Mouse (Mus musculus): Measurements from ENCODE around the gene Tlx1. TPM values are rescaled to one million over a fixed set of nuclear protein-coding genes. Genes with fewer than 3 reads are reported as not detected.
A peak's percentile ranks its signal among the peaks of the same experiment; 100 is the strongest.

Gene Tlx1
- polyA plus RNA-seq, 1 experiment from 2014 or later = 0.27 TPM

DNA sequence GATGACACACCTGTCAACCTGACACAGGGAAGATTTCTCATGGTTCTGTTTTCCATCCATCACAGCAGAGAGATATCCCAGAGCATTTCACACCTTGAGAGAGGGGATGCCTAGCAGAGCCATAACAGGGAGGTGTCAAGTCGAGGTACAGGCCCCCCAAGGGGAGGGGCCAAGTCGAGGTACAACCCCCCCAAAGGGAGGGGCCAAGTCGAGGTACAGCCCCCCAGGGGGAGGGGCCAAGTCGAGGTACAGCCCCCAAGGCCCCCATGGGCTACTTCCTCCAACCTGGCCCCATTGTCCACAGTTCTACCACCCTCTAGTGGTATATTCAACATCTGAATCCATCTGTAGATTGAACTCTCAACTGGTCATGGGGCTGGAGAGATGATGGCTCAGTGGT lies 44.2 kb downstream of the Tlx1 start:
- Histone ChIP-seq H3K9me3 (ENCODE audit: control insufficient read depth, low read length) (no peaks in the 10 kb centered on the region), H3K36me3 (ENCODE audit: control insufficient read depth, insufficient read depth, low read length) (no peaks in the 10 kb centered on the region), H3K4me2 (no peak overlapping the region), H3K27ac (ENCODE audit: low read depth, low read length) (no peak overlapping the region), H3K4me3 (ENCODE audit: low read depth, low read length) (no peak overlapping the region), H3K9ac (ENCODE audit: low read length) (no peak overlapping the region), H3K27me3 (ENCODE audit: control insufficient read depth, insufficient read depth, low read length) (no peaks in the 10 kb centered on the region), H3K4me1 (ENCODE audit: control insufficient read depth, insufficient read depth, low read length) (no peaks in the 10 kb centered on the region)
- no peak for ATAC-seq (ENCODE audit: low FRiP score)
- WGBS = 47% methylated on average over 4 of the region's 4 CpGs
- DNase-seq (ENCODE audit: low spot score, missing footprints) = no peak

DNA sequence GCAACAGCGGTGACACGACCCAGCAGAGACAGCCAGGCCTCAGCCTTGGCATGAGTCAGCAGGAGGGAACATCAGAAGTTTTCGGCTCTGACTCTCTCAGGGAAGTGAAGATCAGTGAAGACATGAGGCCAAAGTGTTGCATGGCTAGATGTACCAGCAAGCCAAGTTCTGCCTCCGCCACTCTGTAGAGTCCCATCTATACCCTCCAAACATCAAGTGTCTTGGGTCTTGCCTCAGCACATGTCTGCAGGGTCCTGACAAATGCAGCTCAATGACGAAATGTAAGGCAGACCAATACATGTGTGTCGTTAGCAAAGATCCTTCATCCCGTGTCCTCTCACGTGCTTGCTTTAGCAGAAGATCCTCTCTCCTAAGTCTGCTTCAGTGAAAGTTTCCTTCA lies 46.5 kb downstream of the Tlx1 start:
- DNase-seq (ENCODE audit: low spot score, missing footprints) (peak; percentile 70), ATAC-seq (ENCODE audit: low FRiP score) (no peak)
- Histone ChIP-seq H3K36me3 (ENCODE audit: control insufficient read depth, insufficient read depth, low read length) (no peaks in the 10 kb centered on the region), H3K4me3 (ENCODE audit: low read depth, low read length) (no peak overlapping the region), H3K27me3 (ENCODE audit: control insufficient read depth, insufficient read depth, low read length) (no peaks in the 10 kb centered on the region), H3K9ac (ENCODE audit: low read length) (no peak overlapping the region), H3K4me1 (ENCODE audit: control insufficient read depth, insufficient read depth, low read length) (no peaks in the 10 kb centered on the region), H3K9me3 (ENCODE audit: control insufficient read depth, low read length) (no peaks in the 10 kb centered on the region), H3K4me2 (no peak overlapping the region), H3K27ac (ENCODE audit: low read depth, low read length) (no peak overlapping the region)
- 93% methylated on average over 8 of the region's 8 CpGs for WGBS

DNA sequence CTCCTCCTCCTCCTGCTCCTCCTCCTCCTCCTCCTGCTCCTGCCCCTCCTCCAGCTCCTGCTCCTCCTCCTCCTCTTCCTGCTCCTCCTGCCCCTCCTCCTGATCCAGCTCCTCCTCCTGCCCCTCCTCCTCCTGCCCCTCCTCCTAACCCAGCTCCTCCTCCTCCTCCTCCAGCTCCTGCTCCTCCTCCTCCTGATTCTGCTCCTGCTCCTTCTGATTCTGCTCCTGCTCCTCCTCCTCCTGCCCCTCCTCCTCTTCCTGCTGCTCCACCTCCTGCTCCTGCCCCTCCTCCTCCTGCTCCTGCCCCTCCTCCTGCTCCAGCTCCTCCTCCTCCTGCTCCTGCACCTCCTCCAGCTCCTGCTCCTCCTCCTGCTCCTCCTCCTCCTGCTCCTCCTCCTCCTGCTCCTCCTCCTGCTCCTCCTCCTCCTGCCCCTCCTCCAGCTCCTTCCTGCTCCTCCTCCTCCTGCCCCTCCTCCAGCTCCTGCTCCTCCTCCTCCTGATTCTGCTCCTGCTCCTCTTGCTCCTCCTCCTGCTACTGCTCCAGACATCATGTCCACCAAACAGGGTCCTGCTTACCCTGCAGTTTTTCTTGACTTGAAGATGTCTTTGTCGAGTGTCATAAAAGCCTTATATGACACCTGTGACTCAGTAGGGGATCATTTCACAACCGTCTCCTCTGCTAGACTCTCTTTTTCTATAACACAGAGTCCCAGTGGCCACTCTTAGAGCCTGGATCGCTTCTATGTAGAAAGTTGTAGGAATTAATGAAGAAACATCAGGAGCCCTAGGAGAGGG lies 55.0 kb downstream of the Tlx1 start:
- 85% methylated on average over 3 of the region's 3 CpGs for WGBS
- ATAC-seq (ENCODE audit: low FRiP score) (no peak), DNase-seq (ENCODE audit: low spot score, missing footprints) (peak; percentile 84)
- H3K27ac ChIP-seq (ENCODE audit: low read depth, low read length) = no peak overlapping the region
- H3K9me3 ChIP-seq (ENCODE audit: control insufficient read depth, low read length) = no peaks in the 10 kb centered on the region
- H3K9ac ChIP-seq (ENCODE audit: low read length) = no peak overlapping the region
- no peaks in the 10 kb centered on the region for H3K36me3 ChIP-seq (ENCODE audit: control insufficient read depth, insufficient read depth, low read length)
- H3K4me2 ChIP-seq = no peak overlapping the region
- no peaks in the 10 kb centered on the region for H3K4me1 ChIP-seq (ENCODE audit: control insufficient read depth, insufficient read depth, low read length)
- H3K4me3 ChIP-seq (ENCODE audit: low read depth, low read length) = no peak overlapping the region
- 0 out of 2 replicates have a peak, but pooled peaks cover 2% of the 10 kb centered on the region for H3K27me3 ChIP-seq (ENCODE audit: control insufficient read depth, insufficient read depth, low read length)

Other genes starting within 250 kb of the Tlx1 start
- 38.7 and 44.3 TPM in 2 replicates for gene Slf2, start 219.5 kb upstream of the Tlx1 start, polyA plus RNA-seq (2014; fragmentation: Nextera tagmentation; extraction: Ambion mirVana)
- 4.4 and 4.7 TPM in 2 replicates for gene Sema4g, start 161.6 kb upstream of the Tlx1 start, polyA plus RNA-seq (2014; fragmentation: Nextera tagmentation; extraction: Ambion mirVana)
- gene Twnk, start 145.0 kb upstream of the Tlx1 start, polyA plus RNA-seq (2014; fragmentation: Nextera tagmentation; extraction: Ambion mirVana) = 13.8 and 14.2 TPM in 2 replicates
- 67.3 and 69.6 TPM in 2 replicates for gene Mrpl43, start 144.2 kb upstream of the Tlx1 start, polyA plus RNA-seq (2014; fragmentation: Nextera tagmentation; extraction: Ambion mirVana)
- gene Lzts2, start 136.3 kb upstream of the Tlx1 start, polyA plus RNA-seq (2014; fragmentation: Nextera tagmentation; extraction: Ambion mirVana) = 35.7 and 44.1 TPM in 2 replicates
- 0.17 and 0.19 TPM in 2 replicates for gene Pdzd7, start 105.0 kb upstream of the Tlx1 start, polyA plus RNA-seq (2014; fragmentation: Nextera tagmentation; extraction: Ambion mirVana)
- gene Sfxn3, start 103.2 kb upstream of the Tlx1 start, polyA plus RNA-seq (2014; fragmentation: Nextera tagmentation; extraction: Ambion mirVana) = 17.7 and 20.4 TPM in 2 replicates
- 0.38 and 0.39 TPM in 2 replicates for gene Kazald1, start 75.4 kb upstream of the Tlx1 start, polyA plus RNA-seq (2014; fragmentation: Nextera tagmentation; extraction: Ambion mirVana)
- not detected in 2 replicates for gene Lbx1, start 85.1 kb downstream of the Tlx1 start, polyA plus RNA-seq (2014; fragmentation: Nextera tagmentation; extraction: Ambion mirVana)
- gene Btrc, start 213.1 kb downstream of the Tlx1 start, polyA plus RNA-seq (2014; fragmentation: Nextera tagmentation; extraction: Ambion mirVana) = 49.5 and 58.7 TPM in 2 replicates